Mouse (Mus musculus) MEL (cell line): ENCODE data around the gene Erp29. TPM values are rescaled to one million over a fixed set of nuclear protein-coding genes. Genes with fewer than 3 reads are reported as not detected.

Source experiments
- DNase-seq: peaks from one replicate; pipeline ENCODE4 v3.0.0; 2011; ENCODE audit warnings: low read depth, low spot score
- H3K27ac ChIP-seq: 2 replicates; pipeline ENCODE4 v1.5.1; 2012; ENCODE audit warnings: low read depth, mild to moderate bottlenecking, control low read depth, low read length, moderate library complexity; ENCODE audit not compliant: control insufficient read depth
- H3K27me3 ChIP-seq, 2 experiments: fragments of 150-350 bp in 1 of 2; sonication (generic) in 1 of 2; 2 replicates each; pipeline ENCODE4 v1.6.1; 2012; ENCODE audit warnings: low read length in 2 of 2, mild to moderate bottlenecking in 2 of 2, improper control_type of control experiment in 1 of 2, moderate library complexity in 1 of 2; ENCODE audit not compliant: insufficient read depth in 2 of 2, control insufficient read depth in 1 of 2
- H3K36me3 ChIP-seq, 2 experiments: 2 replicates each; pipeline ENCODE4 v1.6.1; 2012 to 2014; ENCODE audit warnings: low read length in 2 of 2, improper control_type of control experiment in 1 of 2, inconsistent platforms in 1 of 2, mild to moderate bottlenecking in 1 of 2; ENCODE audit not compliant: insufficient read depth in 2 of 2, control insufficient read depth in 1 of 2
- H3K4me1 ChIP-seq, 2 experiments: fragments of 150-350 bp in 1 of 2; sonication (generic) in 1 of 2; 2 replicates each; pipeline ENCODE4 v1.6.1; 2012; ENCODE audit warnings: low read length in 2 of 2, improper control_type of control experiment in 1 of 2, mild to moderate bottlenecking in 1 of 2; ENCODE audit not compliant: insufficient read depth in 2 of 2, control insufficient read depth in 1 of 2
- H3K4me3 ChIP-seq, 2 experiments: fragments of 150-350 bp in 1 of 2; sonication (generic) in 1 of 2; 2 replicates each; pipeline ENCODE4 v1.5.1; 2012; ENCODE audit warnings: low read depth in 2 of 2, low read length in 2 of 2, mild to moderate bottlenecking in 2 of 2, moderate library complexity in 2 of 2, control low read depth in 1 of 2, improper control_type of control experiment in 1 of 2; ENCODE audit not compliant: control insufficient read depth in 1 of 2, insufficient read depth in 1 of 2
- H3K79me2 ChIP-seq: 2 replicates; pipeline ENCODE4 v1.6.1; 2012; ENCODE audit warnings: mild to moderate bottlenecking, low read length, moderate library complexity; ENCODE audit not compliant: control insufficient read depth, poor library complexity, insufficient read depth
- H3K9ac ChIP-seq: 2 replicates; pipeline ENCODE4 v1.6.1; 2012; ENCODE audit warnings: low read depth, mild to moderate bottlenecking, control low read depth, low read length, moderate library complexity; ENCODE audit not compliant: control insufficient read depth, poor library complexity, severe bottlenecking
- H3K9me3 ChIP-seq: fragments of 150-350 bp; sonication (generic); replicated peaks from 2 replicates; pipeline ENCODE4 v1.6.1; 2012; ENCODE audit warnings: mild to moderate bottlenecking, low read length, improper control_type of control experiment, moderate library complexity; ENCODE audit not compliant: insufficient read depth
- BHLHE40 ChIP-seq: IDR thresholded peaks from 2 replicates; pipeline ENCODE4 v1.6.1; 2012; ENCODE audit warnings: low read depth, mild to moderate bottlenecking, inconsistent platforms, low read length, improper control_type of control experiment, borderline replicate concordance
- CHD1 ChIP-seq: IDR thresholded peaks from 2 replicates; pipeline ENCODE4 v1.6.1; 2012; ENCODE audit warnings: low read depth, mild to moderate bottlenecking, inconsistent platforms, low read length, improper control_type of control experiment
- CHD2 ChIP-seq: IDR thresholded peaks from 2 replicates; pipeline ENCODE4 v1.6.1; 2011; ENCODE audit warnings: low read length, improper control_type of control experiment
- CTCF ChIP-seq, 3 experiments: IDR thresholded peaks in 2 of 3; conservative IDR thresholded peaks in 1 of 3; 2 replicates each; pipeline ENCODE4 v1.5.1; 2011 to 2012; ENCODE audit warnings: low read length in 3 of 3, low read depth in 2 of 3, mild to moderate bottlenecking in 2 of 3, improper control_type of control experiment in 1 of 3, inconsistent platforms in 1 of 3, mixed read lengths in 1 of 3, moderate library complexity in 1 of 3; ENCODE audit not compliant: control insufficient read depth in 1 of 3, insufficient read depth in 1 of 3, poor library complexity in 1 of 3, severe bottlenecking in 1 of 3
- EP300 ChIP-seq, 2 experiments: IDR thresholded peaks; 2 replicates each; pipeline ENCODE4 v1.6.1; 2011; ENCODE audit warnings: improper control_type of control experiment in 2 of 2, low read length in 2 of 2, low read depth in 1 of 2, mild to moderate bottlenecking in 1 of 2
- ETS1 ChIP-seq: IDR thresholded peaks from 2 replicates; pipeline ENCODE4 v1.6.1; 2012; ENCODE audit warnings: low read depth, mild to moderate bottlenecking, inconsistent platforms, low read length, improper control_type of control experiment, moderate library complexity
- JUND ChIP-seq: IDR thresholded peaks from 2 replicates; pipeline ENCODE4 v1.6.1; 2011; ENCODE audit warnings: low read depth, mild to moderate bottlenecking, improper control_type of control experiment, low read length
- MXI1 ChIP-seq: IDR thresholded peaks from 2 replicates; pipeline ENCODE4 v1.6.1; 2011; ENCODE audit warnings: mild to moderate bottlenecking, low read depth, low read length, improper control_type of control experiment
- MYB ChIP-seq: IDR thresholded peaks from 2 replicates; pipeline ENCODE4 v1.6.1; 2011; ENCODE audit warnings: mild to moderate bottlenecking, low read depth, low read length, improper control_type of control experiment
- MYC ChIP-seq: IDR thresholded peaks from 2 replicates; pipeline ENCODE4 v1.6.1; 2011; ENCODE audit warnings: low read depth, mild to moderate bottlenecking, low read length, improper control_type of control experiment, moderate library complexity
- RAD21 ChIP-seq: IDR thresholded peaks from 2 replicates; pipeline ENCODE4 v1.6.1; 2011; ENCODE audit warnings: mild to moderate bottlenecking, low read depth, low read length, improper control_type of control experiment
- SMC3 ChIP-seq: IDR thresholded peaks from 2 replicates; pipeline ENCODE4 v1.6.1; 2011; ENCODE audit warnings: low read depth, low read length, improper control_type of control experiment
- UBTF ChIP-seq: IDR thresholded peaks from 2 replicates; pipeline ENCODE4 v1.6.1; 2012; ENCODE audit warnings: low read depth, mild to moderate bottlenecking, inconsistent platforms, low read length, improper control_type of control experiment, moderate library complexity, borderline replicate concordance; ENCODE audit not compliant: insufficient read depth
- USF1 ChIP-seq: IDR thresholded peaks from 2 replicates; pipeline ENCODE4 v1.6.1; 2014; ENCODE audit warnings: low read depth, mild to moderate bottlenecking, inconsistent platforms, low read length, improper control_type of control experiment, moderate library complexity
- ZC3H11A ChIP-seq: IDR thresholded peaks from 2 replicates; pipeline ENCODE4 v1.6.1; 2012; ENCODE audit warnings: low read depth, mild to moderate bottlenecking, inconsistent platforms, low read length, improper control_type of control experiment
- ZNF384 ChIP-seq: IDR thresholded peaks from 2 replicates; pipeline ENCODE4 v1.6.1; 2012; ENCODE audit warnings: low read depth, mild to moderate bottlenecking, inconsistent platforms, low read length, improper control_type of control experiment
- polyA plus RNA-seq, 2 experiments: library from polyadenylated mRNA; stranded (reverse) in 1 of 2; unstranded in 1 of 2; fragments of >175 nt in 1 of 2; fragments of >200 nt in 1 of 2; gene quantifications; 2 replicates each; pipeline versions ENCODE4 v1.2.1 to v1.2.4; 2012; ENCODE audit warnings: low replicate concordance in 2 of 2, low read depth in 1 of 2; ENCODE audit not compliant: insufficient read length in 2 of 2, insufficient read depth in 1 of 2, missing spikeins in 1 of 2
- total RNA-seq: library from RNA; depleted of rRNA; stranded (reverse); fragments of 300-350 nt; gene quantifications from 2 replicates; pipeline ENCODE4 v1.2.3, GENCODE M21; 2012

Gene Erp29
- total and polyA plus RNA-seq, 3 experiments: 167 to 244 TPM; not detected in 1

DNA sequence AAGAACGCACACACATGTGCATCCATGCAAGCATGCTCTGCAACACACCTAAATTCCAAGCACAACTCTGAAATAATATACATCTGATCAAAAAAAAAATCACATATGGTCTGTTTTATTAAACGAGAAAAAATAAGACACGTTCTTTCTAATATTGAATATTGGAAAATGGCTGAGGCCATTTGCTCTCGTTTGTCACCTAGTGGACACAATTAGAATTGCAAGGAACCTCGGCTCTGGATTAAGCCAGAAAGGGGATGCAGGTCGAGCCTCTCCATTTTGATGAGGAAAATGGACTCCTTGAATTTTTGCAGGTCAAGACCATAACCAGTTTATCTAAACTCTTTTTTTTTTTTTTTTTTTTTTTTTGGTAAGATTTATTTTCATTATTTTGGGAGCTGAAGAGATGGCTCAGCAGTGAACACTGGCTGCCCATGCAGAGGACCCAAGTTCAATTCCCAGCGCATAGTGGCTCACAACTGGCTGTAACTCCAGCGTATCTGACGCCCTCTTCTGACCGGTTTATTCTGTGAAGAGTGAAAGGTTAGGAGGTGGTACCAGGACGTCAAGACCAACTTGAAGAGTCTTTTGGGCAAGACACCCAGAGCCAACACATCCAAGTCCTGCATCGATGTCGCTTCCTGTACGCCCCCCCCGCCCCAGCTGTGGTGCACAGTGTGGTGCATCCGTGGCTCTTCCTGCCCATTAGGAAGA is 59.5 kb downstream of the Erp29 start:
- Histone ChIP-seq H3K36me3 (peaks cover 0 to 13% of the 10 kb centered on the region in 2 experiments; a peak in 2 of 4 replicates), H3K4me1 (peaks cover 0 to 15% of the 10 kb centered on the region in 2 experiments; a peak in 2 of 4 replicates), H3K27me3 (no peaks in the 10 kb centered on the region), H3K4me3 (no peak overlapping the region), H3K79me2 (peaks cover 5% of the 10 kb centered on the region), H3K9me3 (no peaks in the 10 kb centered on the region), H3K27ac (no peak overlapping the region), H3K9ac (no peak overlapping the region)
- TF ChIP-seq ZNF384 (peak; percentile 40; the same call in 1 of the 2 replicates), MYC (peak; percentile 63; the same call in 1 of the 2 replicates), BHLHE40 (0 out of 2 replicates have a peak, but pooled peaks have one; percentile 20), CTCF (IDR thresholded peaks at IDR 0.05 in 2 of 3, conservative IDR thresholded peaks at IDR 0.05 in 1 of 3; ENCODE audit: control insufficient read depth in 1 of 3, insufficient read depth in 1 of 3, low read depth in 2 of 3, low read length in 3 of 3, poor library complexity in 1 of 3, severe bottlenecking in 1 of 3) (peak; percentile 43 to 86 (median 76)), MYB (no peak), JUND (no peak), RAD21 (peak; percentile 41), ZC3H11A (0 out of 2 replicates have a peak, but pooled peaks have one; percentile 25), SMC3 (peak; percentile 67)
- DNase-seq: peak; percentile 78

DNA sequence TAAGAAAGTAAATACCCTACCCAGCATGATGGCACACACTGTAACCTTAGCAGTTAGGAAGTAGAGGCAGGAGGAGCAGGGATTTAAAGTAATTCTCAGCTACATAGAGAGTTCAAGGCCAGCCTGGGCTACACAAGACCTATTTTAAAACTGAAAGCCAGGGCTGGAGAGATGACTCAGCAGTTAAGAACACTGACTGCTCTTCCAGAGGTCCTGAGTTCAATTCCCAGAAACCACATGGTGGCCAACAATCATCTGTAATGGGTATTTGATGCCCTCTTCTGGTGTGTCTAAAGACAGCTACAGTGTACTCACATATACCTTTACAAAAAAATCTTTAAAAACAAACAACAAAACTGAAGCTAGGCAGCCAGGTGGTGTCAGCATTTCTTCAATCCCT is 62.6 kb downstream of the Erp29 start:
- H3K27ac ChIP-seq: no peak overlapping the region

DNA sequence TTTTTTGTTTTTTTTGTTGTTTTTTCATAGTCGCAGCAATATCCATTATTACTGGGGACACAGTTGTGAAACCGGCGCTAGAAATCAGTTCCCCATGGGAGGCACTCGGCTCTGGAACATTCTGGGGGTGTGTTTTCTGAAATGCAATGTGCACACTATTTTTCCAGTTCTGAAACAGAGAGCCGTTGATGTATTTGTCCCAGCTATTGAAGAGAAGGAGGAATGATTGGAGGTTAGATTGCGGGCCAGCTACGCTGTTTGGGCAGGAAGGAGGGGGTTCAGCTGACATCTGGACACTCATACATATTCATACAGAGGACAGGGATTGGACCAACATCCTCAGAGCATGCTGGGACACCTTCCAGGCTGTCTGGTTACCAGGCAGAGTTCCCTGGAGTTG is 63.2 kb downstream of the Erp29 start:
- Histone ChIP-seq H3K4me1 (peaks cover 2 to 22% of the 10 kb centered on the region in 2 experiments; a peak in 3 of 4 replicates), H3K9me3 (no peaks in the 10 kb centered on the region), H3K27me3 (no peaks in the 10 kb centered on the region), H3K4me3 (no peak overlapping the region), H3K27ac (no peak overlapping the region), H3K9ac (no peak overlapping the region), H3K79me2 (peaks cover 3% of the 10 kb centered on the region; the same call in 1 of the 2 replicates), H3K36me3 (peaks cover 0 to 16% of the 10 kb centered on the region in 2 experiments; a peak in 2 of 4 replicates)
- TF ChIP-seq USF1 (no peak), CHD1 (no peak), UBTF (no peak), EP300 (IDR thresholded peaks at IDR 0.05; ENCODE audit: low read depth in 1 of 2, low read length in 2 of 2) (no peak), CHD2 (no peak), MXI1 (no peak), ETS1 (no peak)
- no peak for DNase-seq

More for the DNA sequence above, 62.6 kb downstream of the Erp29 start:
- no peak for DNase-seq
- TF ChIP-seq ZC3H11A (0 out of 2 replicates have a peak, but pooled peaks have one; percentile 11), USF1 (no peak)
- TF ChIP-seq, all 39 proteins: peak for 1
- Histone ChIP-seq H3K36me3 (peaks cover 0 to 12% of the 10 kb centered on the region in 2 experiments; a peak in 2 of 4 replicates), H3K79me2 (peaks cover 3% of the 10 kb centered on the region; the same call in 1 of the 2 replicates), H3K27me3 (no peaks in the 10 kb centered on the region), H3K9me3 (no peaks in the 10 kb centered on the region), H3K9ac (no peak overlapping the region), H3K4me3 (no peak overlapping the region), H3K4me1 (peaks cover 2 to 19% of the 10 kb centered on the region in 2 experiments; a peak in 3 of 4 replicates)
